Mouse (Mus musculus): ENCODE measurements at regions not wholly inside any gene's neighbourhood (a gene's known extent, or its start where the extent isn't known, plus 50 kb on each side); places are given as distances from the start of the nearest gene placed in this dataset.

GRCm38 (mm10) chr5:11983452-11983851, 65.6 kb downstream of the 4933402N22Rik start:
- ATAC-seq = no peak

GRCm38 (mm10) chr5:11989140-11989539, 71.3 kb downstream of the 4933402N22Rik start:
- no peak for ATAC-seq

GRCm38 (mm10) chr5:12000777-12001176, 82.9 kb downstream of the 4933402N22Rik start:
- ATAC-seq = no peak

GRCm38 (mm10) chr5:12006473-12006872, 88.6 kb downstream of the 4933402N22Rik start:
- ATAC-seq = no peak

GRCm38 (mm10) chr5:12016332-12016731, 98.5 kb downstream of the 4933402N22Rik start:
- no peak for ATAC-seq

- ATAC-seq = no peak
Measured at GRCm38 (mm10) chr5:12020489-12020888, 102.6 kb downstream of the 4933402N22Rik start.

GRCm38 (mm10) chr5:12024705-12025383, 107.0 kb downstream of the 4933402N22Rik start:
- no peak for ATAC-seq

GRCm38 (mm10) chr5:12030002-12030401, 112.2 kb downstream of the 4933402N22Rik start:
- peak; percentile 50 for ATAC-seq

- no peak for ATAC-seq
Measured at GRCm38 (mm10) chr5:12049806-12050205, 132.0 kb downstream of the 4933402N22Rik start.

GRCm38 (mm10) chr5:12080191-12080590, 162.3 kb downstream of the 4933402N22Rik start:
- no peak for ATAC-seq

GRCm38 (mm10) chr5:12093680-12094079, 175.8 kb downstream of the 4933402N22Rik start:
- no peak for ATAC-seq

- ATAC-seq = no peak
Measured at GRCm38 (mm10) chr5:12116587-12117354, 198.9 kb downstream of the 4933402N22Rik start.

GRCm38 (mm10) chr5:12124935-12125334, 207.1 kb downstream of the 4933402N22Rik start:
- ATAC-seq = no peak

GRCm38 (mm10) chr5:12127484-12128265, 209.8 kb downstream of the 4933402N22Rik start:
- ATAC-seq = no peak

- no peak for ATAC-seq
Measured at GRCm38 (mm10) chr5:12138961-12139360, 221.1 kb downstream of the 4933402N22Rik start.

GRCm38 (mm10) chr5:12153295-12153694, 229.9 kb upstream of the Sema3d start:
- no peak for ATAC-seq

- ATAC-seq = no peak
Measured at GRCm38 (mm10) chr5:12154551-12155091, 228.6 kb upstream of the Sema3d start.

GRCm38 (mm10) chr5:12191681-12192080, 191.5 kb upstream of the Sema3d start:
- ATAC-seq = no peak

GRCm38 (mm10) chr5:12207452-12207851, 175.7 kb upstream of the Sema3d start:
- ATAC-seq = no peak

GRCm38 (mm10) chr5:12209631-12210030, 173.6 kb upstream of the Sema3d start:
- no peak for ATAC-seq

- ATAC-seq = no peak
Measured at GRCm38 (mm10) chr5:12213448-12213847, 169.7 kb upstream of the Sema3d start.

GRCm38 (mm10) chr5:12219424-12220107, 163.6 kb upstream of the Sema3d start:
- ATAC-seq = no peak

Measured in inflammation-experienced regulatory T-cells, adult 6 months (primary cell).